Mouse (Mus musculus) urinary bladder, adult 2 months (tissue): ENCODE data around the gene Olfr175-ps1. TPM values are rescaled to one million over a fixed set of nuclear protein-coding genes. Genes with fewer than 3 reads are reported as not detected.

Source experiments
- DNase-seq: peaks from one replicate; pipeline ENCODE4 v3.0.0; 2022; ENCODE audit warnings: low spot score
- polyA plus RNA-seq: library from polyadenylated mRNA; depleted of rRNA; stranded (reverse); fragments of >200 nt; gene quantifications from 2 replicates; pipeline ENCODE4 v1.2.3, GENCODE M21; 2012; rRNA removed

Gene Olfr175-ps1
- not detected in 2 replicates for polyA plus RNA-seq

DNA sequence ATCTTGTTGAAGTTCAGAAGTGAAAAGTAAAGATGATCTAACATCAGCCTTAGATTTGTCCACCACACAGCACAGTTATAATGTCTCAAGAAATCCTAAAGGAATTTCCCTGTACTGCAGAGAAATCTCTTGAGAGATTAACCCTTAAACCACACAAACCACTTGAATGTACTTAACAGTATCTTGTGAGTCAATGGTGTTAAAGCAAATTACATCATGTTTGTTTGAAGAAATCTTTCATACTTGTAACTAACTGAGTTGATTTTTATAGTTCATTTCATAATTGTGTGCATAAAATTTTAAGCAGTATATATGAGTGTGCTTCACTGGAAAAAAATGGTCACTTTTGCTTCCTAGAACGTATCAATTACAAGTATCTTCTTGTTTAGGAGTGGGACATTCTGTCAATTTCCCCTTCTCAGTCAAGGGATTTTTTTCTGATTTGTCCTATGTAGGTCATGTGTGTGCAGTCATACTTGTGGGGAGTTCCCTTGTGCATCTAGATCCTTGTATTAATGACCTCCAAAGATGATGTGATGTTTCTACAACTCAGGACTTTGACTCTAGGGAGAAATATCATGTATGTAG lies at the start of gene Olfr175-ps1:
Olfr175-ps1 (minus strand) TSS at position 51 of the 588 bp plus-strand sequence.
- no peak for DNase-seq

DNA sequence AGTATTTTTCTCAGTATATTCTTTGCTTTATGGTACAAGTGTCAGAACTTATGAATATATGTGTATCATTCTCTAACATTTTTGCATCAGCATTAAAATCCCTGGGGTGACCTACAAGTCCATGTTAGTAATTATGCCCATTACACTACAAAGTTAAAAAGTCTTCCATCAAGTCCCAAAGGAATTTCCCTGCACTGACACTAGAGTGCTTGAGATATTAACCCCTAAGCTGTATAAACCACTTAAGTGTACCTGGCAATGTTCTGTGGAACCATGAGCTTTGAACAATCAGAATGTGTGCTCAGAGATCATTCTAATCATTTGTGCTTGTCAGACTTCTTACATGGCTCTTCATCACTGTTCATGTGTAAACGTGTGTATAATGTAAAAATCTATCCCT lies 48.1 kb upstream of the Olfr175-ps1 start, which contains the start of gene Olfr177:
Olfr177 (minus strand) TSS at position 101 of the 400 bp plus-strand sequence.
- DNase-seq = no peak

DNA sequence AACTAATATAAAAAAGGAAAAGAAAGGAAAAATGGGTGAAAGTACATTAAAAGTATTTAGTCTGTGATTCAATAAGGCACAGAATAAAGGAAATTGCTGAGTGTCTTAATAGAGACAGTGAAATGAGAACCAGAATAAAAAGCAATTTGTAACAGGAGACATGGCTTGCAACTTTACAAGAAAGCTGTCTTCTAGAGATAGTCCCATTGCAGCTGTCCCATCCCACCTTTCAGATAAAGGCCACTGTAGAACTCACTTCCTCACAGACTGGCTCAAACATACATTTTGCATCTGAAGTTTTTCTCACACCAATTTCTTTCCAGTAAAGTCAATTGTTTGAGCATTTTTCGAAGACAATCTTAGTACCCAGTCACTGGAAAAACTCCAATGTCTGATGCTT lies 34.9 kb upstream of the Olfr175-ps1 start:
- DNase-seq = no peak

DNA sequence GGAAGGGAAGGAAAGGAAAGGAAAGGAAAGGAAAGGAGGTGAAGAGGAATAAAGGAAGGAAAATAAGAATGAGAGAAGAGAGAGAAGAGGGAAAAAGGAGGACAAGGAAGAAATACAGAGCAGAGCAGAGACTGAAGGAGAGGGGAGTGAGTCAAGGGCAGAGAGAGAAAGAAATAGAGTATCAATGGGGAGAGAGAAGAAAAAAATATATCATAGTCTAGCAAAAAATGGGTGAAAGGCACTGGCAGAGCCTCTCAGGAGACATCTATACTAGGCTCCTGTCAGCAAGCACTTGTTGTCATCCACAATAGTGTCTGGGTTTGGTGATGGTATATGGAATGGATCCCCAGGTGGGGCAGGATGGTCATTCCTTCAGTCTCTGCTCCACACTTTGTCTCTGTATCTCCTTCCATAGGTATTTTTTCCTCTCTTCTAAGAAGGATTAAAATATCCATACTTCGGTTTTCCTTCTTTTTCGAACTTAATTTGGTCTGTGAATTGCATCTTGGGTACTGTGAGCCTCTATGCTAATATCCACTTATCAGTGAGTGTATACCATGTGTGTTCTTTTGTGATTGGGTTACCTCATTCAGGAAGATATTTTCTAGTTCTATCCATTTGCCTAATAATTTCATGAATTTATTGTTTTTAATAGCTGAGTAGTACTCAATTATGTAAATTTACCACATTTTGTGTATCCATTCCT lies 33.6 kb upstream of the Olfr175-ps1 start:
- no peak for DNase-seq

DNA sequence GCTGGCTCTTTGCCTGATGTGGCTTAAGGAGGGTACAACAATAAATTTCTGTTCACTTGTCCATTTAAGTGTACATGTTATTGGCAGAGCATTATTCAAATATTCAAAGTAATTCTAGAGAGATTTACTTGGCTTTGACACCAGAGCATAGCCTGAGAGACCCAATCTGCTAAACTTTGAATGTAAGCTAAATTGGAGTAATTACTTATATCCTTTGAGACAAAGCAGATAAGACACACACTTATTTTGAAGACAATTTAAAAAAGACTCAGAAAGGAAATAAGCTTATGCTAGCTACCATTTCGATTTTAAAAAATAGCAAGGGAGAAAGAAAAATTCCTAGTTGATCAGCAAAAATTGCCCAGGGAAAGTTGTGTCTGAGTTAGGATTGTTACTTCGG lies 26.4 kb downstream of the Olfr175-ps1 start, which contains the start of gene Olfr173:
Olfr173 (minus strand) TSS at position 101 of the 400 bp plus-strand sequence.
- no peak for DNase-seq

Other genes with a start within 250 kb of the Olfr175-ps1 start
- not detected in 2 replicates for gene Gm813, start 209.8 kb downstream of the Olfr175-ps1 start, polyA plus RNA-seq
- not detected in 2 replicates for gene E330017A01Rik, start 188.0 kb downstream of the Olfr175-ps1 start, polyA plus RNA-seq
- gene Cpox, start 156.5 kb downstream of the Olfr175-ps1 start, polyA plus RNA-seq = 20.3 and 26.5 TPM in 2 replicates
- 0.03 TPM in 1 of 2 replicates, not detected in the other for gene Gpr15, start 107.7 kb downstream of the Olfr175-ps1 start, polyA plus RNA-seq
- 66.6 and 79.2 TPM in 2 replicates for gene Cldnd1, start 98.9 kb downstream of the Olfr175-ps1 start, polyA plus RNA-seq
- not detected in 2 replicates for gene Olfr172, start 63.6 kb downstream of the Olfr175-ps1 start, polyA plus RNA-seq
- not detected in 2 replicates for gene Olfr173, start 26.5 kb downstream of the Olfr175-ps1 start, polyA plus RNA-seq
- not detected in 2 replicates for gene Olfr177, start 48.0 kb upstream of the Olfr175-ps1 start, polyA plus RNA-seq
- not detected in 2 replicates for gene Olfr178, start 65.3 kb upstream of the Olfr175-ps1 start, polyA plus RNA-seq
- gene Olfr181, start 102.0 kb upstream of the Olfr175-ps1 start, polyA plus RNA-seq = not detected in 2 replicates
- not detected in 2 replicates for gene Olfr180, start 102.6 kb upstream of the Olfr175-ps1 start, polyA plus RNA-seq
- not detected in 2 replicates for gene Olfr183, start 168.6 kb upstream of the Olfr175-ps1 start, polyA plus RNA-seq
- not detected in 2 replicates for gene Olfr186, start 203.5 kb upstream of the Olfr175-ps1 start, polyA plus RNA-seq
- gene Olfr187, start 213.0 kb upstream of the Olfr175-ps1 start, polyA plus RNA-seq = not detected in 2 replicates